Mouse (Mus musculus) frontal cortex, postnatal 10 days (tissue): ENCODE measurements around the gene Gm3033.
"Not testable (repeated sequence)": the region's sequence is repeated elsewhere in the genome, so short reads cannot be mapped to it uniquely, and the experiment has no call there.

Experiments
- DNase-seq, 2 experiments: peaks; one replicate each; pipeline ENCODE4 v3.0.0; 2022; ENCODE audit warnings: low spot score in 2 of 2, mixed read lengths in 1 of 2

Gm3033 gene

GRCm38 (mm10) chr14:3845945-3846344, at the start of gene Gm3033:
Gm3033 (plus strand) TSS chr14:3846245.
- not testable (repeated sequence) for DNase-seq

GRCm38 (mm10) chr14:3809774-3810173, 36.3 kb upstream of the Gm3033 start, which contains the start of gene Gm3002:
Gm3002 (plus strand) TSS chr14:3810074.
- DNase-seq, result not testable (repeated sequence)

GRCm38 (mm10) chr14:3883872-3884271, 37.8 kb downstream of the Gm3033 start, which contains the start of gene Gm2916:
Gm2916 (plus strand) TSS chr14:3884172.
- DNase-seq, result not testable (repeated sequence)
